Comparison of ENCODE assay signal across 15 mouse cellular contexts in genomic region chr9:41592900-41593690, GRCm38 (mm10).
DNase-seq lines count a peak whose midpoint lies in the region; ATAC-seq and TF ChIP-seq lines count a peak whose summit lies in the region.
"Had no signal": no experiment of that assay in that cellular context is flagged by ENCODE, and none has a peak within 500 bp of the region (broad histone marks: within the 10 kb centered on the region; RNA-seq: fewer than 3 reads in every experiment).

No protein-coding gene starts in this region.

- H3K36me3 ChIP-seq in hindbrain, embryonic 12.5 days: peaks cover 41% of the 10 kb centered on the region
- H3K36me3 ChIP-seq in hindbrain, postnatal 0 days (ENCODE audit: insufficient read depth, low read length): peaks cover 12% of the 10 kb centered on the region; the same call in 1 of the 2 replicates
- H3K36me3 ChIP-seq in C2C12 (ENCODE audit: control insufficient read depth, insufficient read depth): peaks cover 62% of the 10 kb centered on the region
- peaks cover 34% of the 10 kb centered on the region for H3K36me3 ChIP-seq in embryonic facial prominence, embryonic 15.5 days
- H3K36me3 ChIP-seq in midbrain, embryonic 12.5 days: peaks cover 54% of the 10 kb centered on the region

- no peak for TF ChIP-seq CTCF in hindbrain, postnatal 0 days (IDR thresholded peaks at IDR 0.05; ENCODE audit: low read depth)
- TF ChIP-seq CTCF in C2C12 (IDR thresholded peaks at IDR 0.05; ENCODE audit: control insufficient read depth, insufficient read depth, insufficient read length): no peak

- no peak overlapping the region for H3K4me2 ChIP-seq in hindbrain, embryonic 12.5 days (replicated peaks)
- H3K4me2 ChIP-seq in hindbrain, postnatal 0 days (ENCODE audit: low read depth, low read length): no peak overlapping the region
- no peak overlapping the region for H3K4me2 ChIP-seq in embryonic facial prominence, embryonic 15.5 days (replicated peaks)
- no peak overlapping the region for H3K4me2 ChIP-seq in midbrain, embryonic 12.5 days (replicated peaks)
- H3K4me2 ChIP-seq: liver, embryonic 11.5 days had no signal

- H3ac ChIP-seq in C2C12 (ENCODE audit: control insufficient read depth, insufficient read length, low read depth): no peak overlapping the region

- H3K27ac ChIP-seq in hindbrain, embryonic 12.5 days: peak overlapping the region; percentile 62
- no peak overlapping the region; the same call in 1 of the 2 replicates for H3K27ac ChIP-seq in hindbrain, postnatal 0 days
- peak overlapping the region; percentile 24; the same call in 1 of the 2 replicates for H3K27ac ChIP-seq in embryonic facial prominence, embryonic 15.5 days (replicated peaks)
- peak overlapping the region; percentile 65 for H3K27ac ChIP-seq in midbrain, embryonic 12.5 days (replicated peaks)
- H3K27ac ChIP-seq: gastrocnemius, adult 2 months had no signal

- WGBS in hindbrain, embryonic 12.5 days: 85% methylated on average over 4 of the region's 4 CpGs
- whole genome bisulfite sequencing in hindbrain, postnatal 0 days: 75% methylated on average over 4 of the region's 4 CpGs
- 77% methylated on average over 4 of the region's 4 CpGs for WGBS in embryonic facial prominence, embryonic 15.5 days
- 89% methylated on average over 4 of the region's 4 CpGs for WGBS in midbrain, embryonic 12.5 days

- no peaks in the 10 kb centered on the region for H3K9me3 ChIP-seq in hindbrain, embryonic 12.5 days (replicated peaks)
- no peaks in the 10 kb centered on the region for H3K9me3 ChIP-seq in hindbrain, postnatal 0 days (ENCODE audit: low read length)
- no peaks in the 10 kb centered on the region for H3K9me3 ChIP-seq in embryonic facial prominence, embryonic 15.5 days (replicated peaks)
- no peaks in the 10 kb centered on the region for H3K9me3 ChIP-seq in midbrain, embryonic 12.5 days

- no peaks in the 10 kb centered on the region for H3K27me3 ChIP-seq in hindbrain, embryonic 12.5 days
- no peaks in the 10 kb centered on the region for H3K27me3 ChIP-seq in hindbrain, postnatal 0 days (ENCODE audit: insufficient read depth, low read length)
- no peaks in the 10 kb centered on the region for H3K27me3 ChIP-seq in C2C12 (ENCODE audit: control insufficient read depth, insufficient read depth, insufficient read length)
- no peaks in the 10 kb centered on the region for H3K27me3 ChIP-seq in embryonic facial prominence, embryonic 15.5 days
- no peaks in the 10 kb centered on the region for H3K27me3 ChIP-seq in midbrain, embryonic 12.5 days

- no peak for ATAC-seq in hindbrain, embryonic 12.5 days (ENCODE audit: low FRiP score)
- ATAC-seq in hindbrain, postnatal 0 days: no peak
- ATAC-seq in embryonic facial prominence, embryonic 15.5 days (ENCODE audit: insufficient number of reproducible peaks, low FRiP score, low TSS enrichment, low read depth): no peak
- no peak for ATAC-seq in midbrain, embryonic 12.5 days (ENCODE audit: low FRiP score, low read depth)

- H3K4me1 ChIP-seq in hindbrain, embryonic 12.5 days: peaks cover 49% of the 10 kb centered on the region
- peaks cover 40% of the 10 kb centered on the region for H3K4me1 ChIP-seq in hindbrain, postnatal 0 days (ENCODE audit: insufficient read depth, low read length)
- H3K4me1 ChIP-seq in embryonic facial prominence, embryonic 15.5 days: peaks cover 64% of the 10 kb centered on the region
- peaks cover 65% of the 10 kb centered on the region for H3K4me1 ChIP-seq in midbrain, embryonic 12.5 days

- H3K4me3 ChIP-seq in hindbrain, embryonic 12.5 days: no peak overlapping the region
- no peak overlapping the region for H3K4me3 ChIP-seq in hindbrain, postnatal 0 days (ENCODE audit: low read length)
- H3K4me3 ChIP-seq in C2C12 (ENCODE audit: insufficient read depth, poor library complexity, severe bottlenecking): no peak overlapping the region
- no peak overlapping the region for H3K4me3 ChIP-seq in embryonic facial prominence, embryonic 15.5 days (replicated peaks)
- H3K4me3 ChIP-seq in midbrain, embryonic 12.5 days: no peak overlapping the region
- H3K4me3 ChIP-seq: gastrocnemius, adult 2 months had no signal

- peaks cover 35% of the 10 kb centered on the region for H3K79me3 ChIP-seq in C2C12 (ENCODE audit: low read depth)

- peaks cover 49% of the 10 kb centered on the region for H3K79me2 ChIP-seq in C2C12 (ENCODE audit: control insufficient read depth, insufficient read depth)

- no peak for DNase-seq in hindbrain, postnatal 0 days (ENCODE audit: low spot score)
- no peak for DNase-seq in urinary bladder, postnatal 4 days (ENCODE audit: low spot score in 2 of 2)
- no peak for DNase-seq in urinary bladder, postnatal 36 days (ENCODE audit: low spot score in 2 of 2)
- DNase-seq in layer of hippocampus, postnatal 14 days (ENCODE audit: low spot score in 2 of 2): no peak
- DNase-seq: cerebellum, postnatal 25 days; gastrocnemius, adult 2 months; heart, adult 18-20 months; lung, adult 2 months; lung, postnatal 36 days; spleen, adult 18-20 months had no signal

- no peak overlapping the region for H3K9ac ChIP-seq in hindbrain, embryonic 12.5 days
- H3K9ac ChIP-seq in hindbrain, postnatal 0 days (replicated peaks; ENCODE audit: low read length): no peak overlapping the region
- no peak overlapping the region for H3K9ac ChIP-seq in embryonic facial prominence, embryonic 15.5 days
- no peak overlapping the region for H3K9ac ChIP-seq in midbrain, embryonic 12.5 days (replicated peaks)

TF ChIP-seq in C2C12, 6 proteins besides CTCF, POLR2A, EP300 and RAD21:
- TF ChIP-seq FOSL1 (IDR thresholded peaks at IDR 0.05; ENCODE audit: insufficient read depth, low read length, poor library complexity, severe bottlenecking) (no peak), MYOD1 (IDR thresholded peaks at IDR 0.05; ENCODE audit: control insufficient read depth, insufficient read length, low read depth) (no peak), USF1 (IDR thresholded peaks at IDR 0.05; ENCODE audit: low read depth) (no peak), CEBPB (IDR thresholded peaks at IDR 0.05; ENCODE audit: low read depth) (peak; percentile 72), MYOG (IDR thresholded peaks at IDR 0.05; ENCODE audit: control insufficient read depth, extremely low read depth, insufficient read length) (no peak), MAX (IDR thresholded peaks at IDR 0.05) (no peak)
